Mouse (Mus musculus) c-Kit-positive CD71-positive TER-119-negative erythroid progenitor cells, embryonic 14.5 days (primary cell): Measurements from ENCODE around the gene Tubd1.

Experiments used
- DNase-seq: peaks from one replicate; pipeline ENCODE4 v3.0.0-alpha.2; 2013; ENCODE audit warnings: low read depth

The Tubd1 gene

GRCm38 (mm10) chr11:86598572-86598971, 53.8 kb downstream of the Tubd1 start:
- no peak for DNase-seq

- no peak for DNase-seq
These were observed 54.8 kb downstream of the Tubd1 start for GRCm38 (mm10) chr11:86599378-86600208.

DNA sequence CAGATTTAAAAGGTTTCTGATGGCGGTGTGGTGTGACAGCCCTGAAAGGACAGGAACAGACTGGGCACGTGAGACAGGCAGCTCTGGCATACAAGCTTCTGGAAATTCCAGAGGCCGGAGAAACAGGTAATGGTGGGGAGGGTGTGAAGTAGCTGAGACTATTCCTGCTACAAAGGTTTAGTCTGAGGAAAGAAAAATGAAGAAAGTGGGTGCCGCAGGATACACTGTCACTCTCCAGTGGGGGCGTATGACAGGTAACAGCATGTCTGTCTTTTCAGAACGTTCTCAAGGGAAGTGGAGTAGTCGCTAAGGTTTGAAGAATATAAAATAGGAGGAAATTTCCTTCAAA, 55.4 kb downstream of the Tubd1 start:
- no peak for DNase-seq

GRCm38 (mm10) chr11:86602116-86602515, 57.3 kb downstream of the Tubd1 start:
- DNase-seq: no peak

- no peak for DNase-seq
These were observed 58.9 kb downstream of the Tubd1 start for GRCm38 (mm10) chr11:86603719-86604118.

DNA sequence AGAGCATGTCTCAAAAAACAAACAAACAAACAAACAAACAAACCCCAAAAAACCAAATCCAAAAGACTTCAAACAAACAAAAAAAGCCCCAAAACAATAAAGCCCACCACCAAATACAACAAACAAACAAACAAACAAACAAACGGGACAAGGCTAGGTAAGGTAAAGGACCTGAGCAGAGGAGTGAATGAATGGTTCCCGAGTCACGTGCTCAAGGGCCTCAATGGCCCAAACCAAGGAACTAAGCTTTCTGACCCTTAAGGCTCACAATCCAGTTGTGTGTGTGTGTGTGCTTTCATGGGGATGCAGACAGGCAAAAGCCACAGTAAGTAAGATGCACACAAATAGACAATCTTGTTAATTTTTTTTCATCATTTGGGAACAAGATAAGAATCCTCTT, 59.5 kb downstream of the Tubd1 start:
- DNase-seq: no peak

- DNase-seq: no peak
These were observed 60.1 kb downstream of the Tubd1 start for GRCm38 (mm10) chr11:86604732-86605520.

- DNase-seq: no peak
These were observed 62.0 kb downstream of the Tubd1 start for GRCm38 (mm10) chr11:86606621-86607339.

- no peak for DNase-seq
These were observed 63.1 kb downstream of the Tubd1 start for GRCm38 (mm10) chr11:86607808-86608350.

- DNase-seq: no peak
These were observed 65.4 kb downstream of the Tubd1 start for GRCm38 (mm10) chr11:86610239-86610638.

GRCm38 (mm10) chr11:86611991-86612390, 67.2 kb downstream of the Tubd1 start:
- DNase-seq: no peak

- DNase-seq: peak; percentile 86
These were observed 69.3 kb downstream of the Tubd1 start for GRCm38 (mm10) chr11:86614056-86614530.

GRCm38 (mm10) chr11:86614607-86615006, 69.8 kb downstream of the Tubd1 start:
- no peak for DNase-seq
